Mouse (Mus musculus): ENCODE results near the gene Bco2. TPM values are rescaled to one million over a fixed set of nuclear protein-coding genes. Genes with fewer than 3 reads are reported as not detected.

The Bco2 gene
- polyA plus RNA-seq (2015; fragmentation: Nextera tagmentation; extraction: Ambion mirVana): 0.44 and 0.60 TPM in 2 replicates

DNA sequence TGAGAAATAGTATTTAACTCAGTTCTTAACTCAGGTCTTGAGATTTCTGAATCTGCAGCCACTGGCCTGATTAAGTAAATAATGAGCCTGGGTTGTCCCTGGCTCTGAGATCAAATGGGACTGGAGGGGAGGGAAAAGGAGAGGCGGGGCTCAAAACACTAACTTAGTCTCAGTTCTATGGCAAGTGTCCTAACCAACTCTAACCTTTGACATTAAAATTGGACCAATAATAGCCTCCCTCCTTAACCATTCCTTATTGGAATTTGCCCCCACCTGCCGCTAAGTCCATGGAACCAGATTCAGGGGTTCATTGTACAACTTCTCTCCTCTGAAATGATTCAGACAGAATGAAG is at the start of gene Bco2:
Gene Bco2 (minus strand): TSS at position 88 of the 353 bp plus-strand sequence.
- 6% methylated on average over 2 of the region's 2 CpGs for WGBS

DNA sequence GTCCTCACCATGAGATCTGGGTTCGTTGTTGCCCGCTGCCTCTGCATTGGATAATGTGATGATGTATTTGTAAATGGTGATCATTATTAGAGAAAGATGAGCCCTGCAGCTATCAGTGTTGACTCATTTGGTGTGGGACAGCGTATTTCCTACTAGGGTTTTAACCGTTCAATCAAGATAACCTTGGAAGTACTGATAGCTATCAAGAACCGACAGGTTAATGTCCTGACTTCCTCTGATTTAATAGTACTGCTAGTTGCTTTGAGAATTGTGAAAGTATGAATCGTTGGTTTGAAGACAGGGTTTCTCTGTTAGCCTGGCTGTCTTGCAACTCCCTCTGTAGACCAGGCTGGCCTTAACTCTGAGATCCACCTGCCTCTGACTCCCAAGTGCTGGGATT is 49.4 kb upstream of the Bco2 start:
- Histone ChIP-seq H3K9me3 (replicated peaks; ENCODE audit: control insufficient read depth, low read length, poor library complexity, severe bottlenecking) (no peaks in the 10 kb centered on the region), H3K4me1 (ENCODE audit: control insufficient read depth, insufficient read depth, low read length) (peaks cover 26% of the 10 kb centered on the region), H3K36me3 (ENCODE audit: control insufficient read depth, insufficient read depth, low read length) (peaks cover 11% of the 10 kb centered on the region), H3K9ac (ENCODE audit: low read depth, low read length) (peak overlapping the region; percentile 89), H3K4me2 (ENCODE audit: low read length) (peak overlapping the region; percentile 94), H3K27me3 (ENCODE audit: control insufficient read depth, insufficient read depth, low read depth, low read length) (no peaks in the 10 kb centered on the region), H3K27ac (ENCODE audit: low read length) (peak overlapping the region; percentile 85), H3K4me3 (ENCODE audit: low read depth, low read length) (peak overlapping the region; percentile 76)
- ATAC-seq: no peak
- WGBS: 6% methylated on average over 6 of the region's 6 CpGs

More for the DNA sequence above, at the start of gene Bco2:
- Histone ChIP-seq H3K9me3 (replicated peaks; ENCODE audit: control insufficient read depth, low read length, poor library complexity, severe bottlenecking) (no peaks in the 10 kb centered on the region), H3K4me2 (ENCODE audit: low read length) (peak within 1 kb of the TSS; percentile 59), H3K4me3 (ENCODE audit: low read depth, low read length) (peak within 1 kb of the TSS; percentile 36), H3K36me3 (ENCODE audit: control insufficient read depth, insufficient read depth, low read length) (no peaks in the 10 kb centered on the region), H3K27me3 (ENCODE audit: control insufficient read depth, insufficient read depth, low read depth, low read length) (no peaks in the 10 kb centered on the region), H3K27ac (ENCODE audit: low read length) (peak within 1 kb of the TSS; percentile 85), H3K4me1 (ENCODE audit: control insufficient read depth, insufficient read depth, low read length) (peaks cover 9% of the 10 kb centered on the region; the same call in 1 of the 2 replicates), H3K9ac (ENCODE audit: low read depth, low read length) (peak within 1 kb of the TSS; percentile 62)
- ATAC-seq: peak; percentile 54

DNA sequence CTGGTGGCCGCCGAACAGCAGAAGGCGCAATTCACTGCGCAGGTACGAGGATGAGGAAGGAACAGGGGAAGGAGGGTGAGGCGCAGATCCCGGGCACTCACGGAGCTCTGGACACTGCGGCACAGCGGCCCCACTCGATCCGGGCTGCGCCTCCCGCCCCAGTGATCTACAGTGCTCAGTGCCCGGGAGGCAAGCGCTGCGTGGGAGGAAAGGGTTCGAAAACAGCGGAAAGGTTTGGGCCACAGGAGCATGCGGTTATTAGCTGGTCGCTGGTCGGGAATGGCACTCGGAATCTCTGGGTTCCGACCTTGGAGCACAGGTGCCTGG is 49.0 kb upstream of the Bco2 start:
- ATAC-seq: peak; percentile 90
- H3K4me2 ChIP-seq (ENCODE audit: low read length): peak overlapping the region; percentile 94
- H3K27me3 ChIP-seq (ENCODE audit: control insufficient read depth, insufficient read depth, low read depth, low read length): no peaks in the 10 kb centered on the region
- peak overlapping the region; percentile 89 for H3K9ac ChIP-seq (ENCODE audit: low read depth, low read length)
- peak overlapping the region; percentile 85 for H3K27ac ChIP-seq (ENCODE audit: low read length)
- H3K4me1 ChIP-seq (ENCODE audit: control insufficient read depth, insufficient read depth, low read length): peaks cover 26% of the 10 kb centered on the region
- H3K36me3 ChIP-seq (ENCODE audit: control insufficient read depth, insufficient read depth, low read length): peaks cover 11% of the 10 kb centered on the region
- peak overlapping the region; percentile 76 for H3K4me3 ChIP-seq (ENCODE audit: low read depth, low read length)
- no peaks in the 10 kb centered on the region for H3K9me3 ChIP-seq (replicated peaks; ENCODE audit: control insufficient read depth, low read length, poor library complexity, severe bottlenecking)
- under 1% methylated on average over 24 of the region's 24 CpGs for WGBS

DNA sequence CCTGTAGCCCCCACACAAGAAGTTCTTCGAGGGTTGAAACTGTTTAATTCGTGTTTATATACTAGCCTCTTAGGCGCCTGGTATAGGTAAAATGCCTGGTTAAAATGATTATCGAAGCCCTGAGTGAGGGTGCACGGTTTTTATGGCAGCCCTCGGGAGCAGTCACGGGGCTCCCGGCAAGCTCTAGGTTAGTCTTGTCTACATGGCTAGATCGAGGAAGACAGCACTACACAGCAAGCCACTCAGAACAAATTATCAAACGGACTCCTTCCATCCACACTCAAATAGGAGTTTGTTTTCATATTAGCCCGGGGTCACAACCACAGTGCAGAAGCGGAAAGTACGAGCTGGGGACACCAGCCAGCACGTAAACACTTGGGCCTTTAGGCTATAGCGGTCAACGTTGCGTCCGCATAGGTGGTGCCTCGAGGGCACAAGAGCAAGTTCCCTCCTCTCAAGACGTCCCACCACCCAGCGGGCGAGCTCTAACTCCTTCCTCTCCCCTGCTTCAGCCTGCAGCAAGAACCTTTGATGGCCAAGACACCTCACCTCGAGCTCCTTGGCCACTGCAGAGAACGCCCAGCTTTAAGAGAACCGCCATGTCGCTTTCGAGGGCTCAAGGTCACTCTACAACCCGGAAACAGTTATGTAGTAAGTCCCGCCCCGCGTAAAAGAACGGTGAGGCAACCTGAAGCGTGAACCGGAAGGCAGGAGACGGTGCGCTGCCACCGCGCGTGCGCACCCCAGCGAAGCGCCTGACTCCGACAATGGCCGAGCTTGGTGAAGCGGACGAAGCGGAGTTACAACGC is 48.4 kb upstream of the Bco2 start, which contains the start of the genes Sdhd and Timm8b:
Gene Sdhd (minus strand): TSS at position 624 of the 809 bp plus-strand sequence.
Gene Timm8b (plus strand): TSS at position 722 of the 809 bp plus-strand sequence.
- Histone ChIP-seq H3K9me3 (replicated peaks; ENCODE audit: control insufficient read depth, low read length, poor library complexity, severe bottlenecking) (no peaks in the 10 kb centered on the region), H3K27me3 (ENCODE audit: control insufficient read depth, insufficient read depth, low read depth, low read length) (no peaks in the 10 kb centered on the region), H3K27ac (ENCODE audit: low read length) (peak within 1 kb of the TSS; percentile 85), H3K36me3 (ENCODE audit: control insufficient read depth, insufficient read depth, low read length) (peaks cover 16% of the 10 kb centered on the region), H3K9ac (ENCODE audit: low read depth, low read length) (peak within 1 kb of the TSS; percentile 89), H3K4me2 (ENCODE audit: low read length) (peak within 1 kb of the TSS; percentile 94), H3K4me3 (ENCODE audit: low read depth, low read length) (peak within 1 kb of the TSS; percentile 76), H3K4me1 (ENCODE audit: control insufficient read depth, insufficient read depth, low read length) (peaks cover 26% of the 10 kb centered on the region)
- under 1% methylated on average over 48 of the region's 48 CpGs for whole genome bisulfite sequencing
- ATAC-seq: peak; percentile 99

DNA sequence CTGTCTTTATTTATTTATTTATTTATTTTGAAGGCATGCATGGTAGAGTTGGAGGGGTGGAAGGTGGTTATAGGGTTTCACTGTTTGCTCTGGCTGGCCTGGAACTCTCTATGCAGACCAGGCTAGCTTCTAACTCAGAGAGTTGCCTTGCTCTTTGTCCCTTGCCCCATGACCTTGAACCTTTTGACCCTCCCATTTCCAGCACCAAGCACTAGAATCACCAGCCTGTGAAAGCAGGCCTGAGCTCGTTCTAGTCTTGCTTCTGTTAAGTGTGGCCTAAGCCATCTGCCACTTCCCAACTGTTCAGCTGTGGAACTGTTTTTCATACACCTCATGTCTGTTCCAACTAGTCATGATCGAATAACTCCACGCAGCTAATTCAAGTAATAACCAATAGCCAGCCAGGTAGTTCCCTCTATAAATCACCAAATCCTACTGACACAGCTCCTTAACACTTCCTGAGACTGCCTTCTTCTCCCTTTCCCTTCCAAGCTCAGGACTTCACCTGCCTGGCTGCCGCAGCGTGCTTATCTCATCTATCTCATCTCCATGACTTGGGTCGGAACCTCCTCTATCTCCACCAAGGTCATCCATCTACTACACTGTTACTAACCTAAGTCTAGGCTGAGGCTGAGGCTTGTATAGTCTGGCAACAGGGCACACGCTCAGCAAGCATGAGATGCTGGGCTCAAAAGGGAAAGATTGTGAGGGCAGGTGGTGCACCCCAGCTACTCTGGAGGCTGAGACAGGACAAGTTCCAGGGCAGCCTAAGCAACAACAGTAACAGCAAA is 47.3 kb upstream of the Bco2 start:
- peaks cover 17% of the 10 kb centered on the region for H3K36me3 ChIP-seq (ENCODE audit: control insufficient read depth, insufficient read depth, low read length)
- peak overlapping the region; percentile 94 for H3K4me2 ChIP-seq (ENCODE audit: low read length)
- no peak overlapping the region for H3K9ac ChIP-seq (ENCODE audit: low read depth, low read length)
- no peak overlapping the region for H3K27ac ChIP-seq (ENCODE audit: low read length)
- peaks cover 26% of the 10 kb centered on the region for H3K4me1 ChIP-seq (ENCODE audit: control insufficient read depth, insufficient read depth, low read length)
- H3K27me3 ChIP-seq (ENCODE audit: control insufficient read depth, insufficient read depth, low read depth, low read length): no peaks in the 10 kb centered on the region
- H3K4me3 ChIP-seq (ENCODE audit: low read depth, low read length): peak overlapping the region; percentile 76; the same call in 1 of the 2 replicates
- WGBS: 92% methylated on average over 7 of the region's 7 CpGs
- H3K9me3 ChIP-seq (replicated peaks; ENCODE audit: control insufficient read depth, low read length, poor library complexity, severe bottlenecking): no peaks in the 10 kb centered on the region
- ATAC-seq: no peak

DNA sequence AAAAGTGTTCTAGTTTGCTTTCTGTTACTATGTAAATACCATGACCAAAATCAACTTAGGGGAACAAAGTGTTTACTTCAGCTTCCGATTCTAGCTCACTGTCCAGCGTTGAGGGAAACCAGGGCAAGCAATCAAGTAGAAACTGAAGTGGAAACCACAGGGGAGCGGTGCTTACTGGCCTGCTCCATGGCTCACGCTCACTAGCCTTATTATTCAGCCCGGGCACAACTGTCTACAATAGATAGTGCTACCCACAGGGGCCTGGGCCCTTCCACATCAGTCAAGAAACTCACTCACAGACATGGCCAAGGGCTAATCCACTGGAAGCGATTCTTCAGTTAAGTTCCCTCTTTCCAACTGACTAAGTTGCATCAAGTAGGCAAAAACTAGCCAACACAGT is 46.6 kb upstream of the Bco2 start:
- ATAC-seq: no peak
- Histone ChIP-seq H3K9ac (ENCODE audit: low read depth, low read length) (no peak overlapping the region), H3K27me3 (ENCODE audit: control insufficient read depth, insufficient read depth, low read depth, low read length) (no peaks in the 10 kb centered on the region), H3K36me3 (ENCODE audit: control insufficient read depth, insufficient read depth, low read length) (peaks cover 23% of the 10 kb centered on the region), H3K4me1 (ENCODE audit: control insufficient read depth, insufficient read depth, low read length) (peaks cover 26% of the 10 kb centered on the region), H3K27ac (ENCODE audit: low read length) (no peak overlapping the region), H3K4me2 (ENCODE audit: low read length) (no peak overlapping the region), H3K9me3 (replicated peaks; ENCODE audit: control insufficient read depth, low read length, poor library complexity, severe bottlenecking) (no peaks in the 10 kb centered on the region), H3K4me3 (ENCODE audit: low read depth, low read length) (no peak overlapping the region)
- 86% methylated on average over 6 of the region's 6 CpGs for WGBS

DNA sequence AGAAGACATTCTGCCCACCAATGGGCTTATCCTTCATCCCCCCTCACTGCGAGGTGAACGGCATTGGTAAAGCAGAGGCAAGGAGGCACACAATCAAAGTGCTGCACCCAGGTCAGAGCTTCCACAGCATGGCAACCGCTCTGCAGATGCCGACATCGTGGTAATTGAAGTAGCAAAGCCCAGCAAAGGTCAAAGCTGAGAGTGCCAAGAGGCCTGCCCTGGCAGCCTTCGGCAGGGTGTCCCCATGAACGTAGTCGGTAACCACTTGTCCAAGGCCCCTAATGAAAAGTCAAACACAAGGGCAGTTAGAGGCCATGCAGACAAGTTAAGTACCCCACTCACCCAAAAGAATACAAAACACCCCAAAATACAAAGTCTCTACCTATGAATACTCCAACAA is 42.0 kb upstream of the Bco2 start:
- ATAC-seq: no peak
- H3K4me2 ChIP-seq (ENCODE audit: low read length): no peak overlapping the region
- no peaks in the 10 kb centered on the region for H3K27me3 ChIP-seq (ENCODE audit: control insufficient read depth, insufficient read depth, low read depth, low read length)
- H3K9ac ChIP-seq (ENCODE audit: low read depth, low read length): no peak overlapping the region
- H3K4me1 ChIP-seq (ENCODE audit: control insufficient read depth, insufficient read depth, low read length): peaks cover 5% of the 10 kb centered on the region
- peaks cover 31% of the 10 kb centered on the region for H3K36me3 ChIP-seq (ENCODE audit: control insufficient read depth, insufficient read depth, low read length)
- 98% methylated on average over 8 of the region's 8 CpGs for WGBS
- no peak overlapping the region for H3K27ac ChIP-seq (ENCODE audit: low read length)
- H3K9me3 ChIP-seq (replicated peaks; ENCODE audit: control insufficient read depth, low read length, poor library complexity, severe bottlenecking): no peaks in the 10 kb centered on the region
- no peak overlapping the region for H3K4me3 ChIP-seq (ENCODE audit: low read depth, low read length)

DNA sequence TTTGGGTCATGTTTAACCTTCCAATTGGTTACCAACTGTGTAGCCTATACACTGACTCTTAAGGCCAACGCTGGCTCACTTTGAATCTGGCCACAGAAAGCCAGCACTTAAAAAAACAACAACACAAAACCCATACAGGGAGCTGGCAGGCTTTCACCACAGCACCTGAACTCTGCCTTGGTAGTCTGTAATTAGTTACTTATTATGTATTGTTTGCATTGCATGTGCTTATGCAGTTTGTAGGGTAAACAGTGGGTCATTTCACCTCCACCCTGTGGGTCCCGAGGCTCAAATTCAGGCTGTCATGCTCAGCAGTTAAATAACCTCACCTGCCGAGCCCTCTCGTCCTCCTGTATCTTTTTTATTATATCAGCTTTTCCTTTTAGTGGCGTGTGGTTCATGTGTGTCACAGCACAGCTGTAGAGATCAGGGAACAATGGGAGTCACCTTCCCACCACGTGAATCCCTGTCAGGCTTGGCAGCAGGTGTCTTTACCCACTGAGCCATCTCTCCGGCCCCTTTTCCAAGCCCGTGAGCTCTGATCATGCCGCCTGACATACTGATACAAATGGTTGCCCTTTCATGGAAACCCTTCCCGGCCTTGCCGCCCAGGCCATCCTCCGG is 39.9 kb upstream of the Bco2 start:
- ATAC-seq: no peak
- Histone ChIP-seq H3K9ac (ENCODE audit: low read depth, low read length) (no peak overlapping the region), H3K36me3 (ENCODE audit: control insufficient read depth, insufficient read depth, low read length) (peaks cover 28% of the 10 kb centered on the region), H3K27me3 (ENCODE audit: control insufficient read depth, insufficient read depth, low read depth, low read length) (no peaks in the 10 kb centered on the region), H3K4me2 (ENCODE audit: low read length) (no peak overlapping the region), H3K9me3 (replicated peaks; ENCODE audit: control insufficient read depth, low read length, poor library complexity, severe bottlenecking) (no peaks in the 10 kb centered on the region), H3K27ac (ENCODE audit: low read length) (no peak overlapping the region), H3K4me1 (ENCODE audit: control insufficient read depth, insufficient read depth, low read length) (no peaks in the 10 kb centered on the region), H3K4me3 (ENCODE audit: low read depth, low read length) (no peak overlapping the region)
- WGBS: 81% methylated on average over 12 of the region's 12 CpGs
